Mouse (Mus musculus) neutrophil, adult 5-6 weeks (primary cell): ENCODE measurements around the gene Spata16. TPM values are rescaled to one million over a fixed set of nuclear protein-coding genes. Genes with fewer than 3 reads are reported as not detected.

ENCODE experiments used
- ATAC-seq: fragments of 151-379, 151-347 bp; 2 replicates; pipeline ENCODE4 v1.8.0; 2017; ENCODE audit warnings: mild to moderate bottlenecking, moderate TSS enrichment; ENCODE audit not compliant: insufficient number of reproducible peaks, poor library complexity, low FRiP score, severe bottlenecking; ENCODE audit errors: extremely low read depth
- total RNA-seq: library from RNA; stranded (forward); fragments of 200-1000 nt; gene quantifications from 2 replicates; pipeline ENCODE4 v1.2.3, GENCODE M21; 2017

The Spata16 gene
- total RNA-seq, 1 experiment from 2014 or later: not detected

DNA sequence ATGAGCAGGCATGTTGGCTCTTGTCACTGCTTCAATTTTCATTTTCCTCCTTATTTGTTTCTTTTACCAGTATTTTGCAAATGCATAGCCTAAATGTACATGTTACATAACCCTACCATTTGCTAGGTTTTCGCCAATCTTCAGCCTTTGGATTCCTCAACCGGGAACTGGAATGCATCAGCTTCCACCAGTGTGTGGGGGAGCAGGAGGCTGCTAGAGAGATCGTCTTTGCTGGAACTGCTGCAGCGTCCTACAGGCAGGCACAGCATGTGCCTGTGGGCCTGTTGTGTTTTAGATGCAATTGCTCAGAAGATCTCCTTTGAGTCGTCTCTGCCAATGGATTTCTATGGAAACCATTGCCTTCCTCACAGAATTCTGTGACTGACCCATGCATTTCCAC, 182.0 kb downstream of the Spata16 start:
- no peak for ATAC-seq

DNA sequence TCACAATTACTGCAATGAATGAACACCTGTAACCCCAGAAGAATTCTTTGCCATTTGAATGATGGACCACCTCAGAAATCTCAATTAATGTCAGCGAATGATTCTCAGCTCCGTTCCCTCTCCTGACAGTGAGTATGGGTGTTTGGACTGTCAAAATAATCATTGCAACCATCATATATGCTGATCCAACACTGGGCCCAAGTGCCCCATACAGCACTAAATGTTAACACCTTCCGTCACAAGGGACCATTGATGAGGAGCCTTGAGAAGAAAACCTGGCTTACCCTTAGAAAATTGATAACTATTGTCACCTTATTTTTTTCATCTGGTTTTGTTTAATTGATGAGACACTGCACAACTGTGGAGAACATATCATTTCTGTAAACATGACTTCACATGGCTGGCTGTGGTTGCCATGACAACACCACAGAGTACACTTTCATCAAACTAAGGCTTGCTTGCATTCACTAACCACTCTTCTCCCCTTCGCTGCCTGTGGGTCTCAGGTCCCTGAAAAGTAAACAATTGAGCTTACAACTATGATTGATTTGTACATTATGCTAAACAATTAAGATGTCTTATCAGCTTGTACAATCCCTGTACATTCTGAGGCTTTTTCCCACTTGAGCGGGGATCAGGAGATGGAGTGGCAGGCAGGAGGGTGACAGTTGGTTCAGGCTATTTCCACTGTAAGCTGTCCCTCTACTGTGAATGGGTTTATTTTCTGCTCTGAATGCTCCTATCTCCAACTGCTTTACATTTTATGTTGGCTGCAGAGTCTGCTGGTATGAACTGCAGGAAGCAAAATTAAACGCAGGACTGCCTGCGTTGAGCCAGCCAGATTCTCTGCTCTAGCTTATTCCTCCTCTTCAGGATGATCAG, 189.8 kb downstream of the Spata16 start:
- ATAC-seq: no peak

DNA sequence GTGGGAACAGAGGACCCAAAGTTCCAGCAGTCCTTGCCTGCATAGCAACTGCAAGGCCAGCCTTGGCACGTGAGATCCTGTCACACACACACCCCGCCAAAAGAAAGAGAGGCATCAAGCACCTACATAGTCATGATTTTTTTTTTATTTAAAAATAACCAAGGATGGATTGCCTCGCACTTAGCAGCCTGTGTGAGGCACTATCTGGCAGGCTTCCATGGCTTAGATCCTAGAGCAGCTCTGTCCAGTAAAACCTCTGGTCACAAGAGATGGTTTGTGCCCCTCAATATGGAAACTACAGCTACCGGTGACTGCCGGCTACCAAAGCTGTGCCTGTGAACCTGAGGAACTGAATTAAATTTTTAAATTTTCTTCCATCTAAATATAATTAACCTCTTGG, 195.5 kb downstream of the Spata16 start:
- ATAC-seq: no peak

DNA sequence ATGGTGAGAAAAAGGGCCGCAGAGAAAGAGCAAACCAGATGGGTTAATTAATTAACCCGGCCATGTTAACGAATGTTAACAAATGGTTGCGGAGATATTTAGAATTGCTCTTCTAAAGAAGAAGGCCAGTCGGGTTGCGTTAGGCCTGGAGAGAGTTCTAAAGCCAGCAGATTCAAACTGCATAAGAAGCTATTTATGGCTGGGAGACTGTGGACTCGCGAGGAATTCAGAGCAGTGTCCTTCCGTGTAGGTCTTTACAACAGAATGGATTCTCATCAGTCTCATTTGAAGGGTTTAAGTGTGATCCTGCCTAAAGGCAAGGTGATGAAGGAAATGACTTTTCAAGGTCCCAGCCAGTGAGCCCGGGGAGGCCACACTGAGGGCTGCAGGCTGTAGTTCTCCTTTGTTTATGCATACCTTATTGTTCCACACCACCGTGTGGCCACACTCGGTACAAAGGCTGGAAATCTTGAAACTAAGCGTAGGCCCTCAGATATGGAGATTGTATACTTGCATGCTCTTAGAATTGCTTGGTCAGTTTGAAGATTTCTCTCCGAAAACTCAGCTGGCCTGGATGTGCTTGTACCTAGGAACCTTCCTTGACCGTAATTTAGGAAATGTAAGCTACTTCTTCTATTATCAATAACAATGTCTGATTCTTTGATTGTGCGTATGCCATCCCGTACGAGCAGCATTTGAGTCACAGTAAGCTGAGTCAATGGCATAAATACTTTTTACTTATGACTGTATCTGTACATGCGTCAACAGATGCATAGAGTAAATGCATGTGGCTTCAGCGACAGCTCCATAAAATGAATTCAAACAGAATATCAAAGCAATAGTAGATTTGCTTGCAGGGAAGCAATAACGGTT, 197.0 kb downstream of the Spata16 start:
- no peak for ATAC-seq

DNA sequence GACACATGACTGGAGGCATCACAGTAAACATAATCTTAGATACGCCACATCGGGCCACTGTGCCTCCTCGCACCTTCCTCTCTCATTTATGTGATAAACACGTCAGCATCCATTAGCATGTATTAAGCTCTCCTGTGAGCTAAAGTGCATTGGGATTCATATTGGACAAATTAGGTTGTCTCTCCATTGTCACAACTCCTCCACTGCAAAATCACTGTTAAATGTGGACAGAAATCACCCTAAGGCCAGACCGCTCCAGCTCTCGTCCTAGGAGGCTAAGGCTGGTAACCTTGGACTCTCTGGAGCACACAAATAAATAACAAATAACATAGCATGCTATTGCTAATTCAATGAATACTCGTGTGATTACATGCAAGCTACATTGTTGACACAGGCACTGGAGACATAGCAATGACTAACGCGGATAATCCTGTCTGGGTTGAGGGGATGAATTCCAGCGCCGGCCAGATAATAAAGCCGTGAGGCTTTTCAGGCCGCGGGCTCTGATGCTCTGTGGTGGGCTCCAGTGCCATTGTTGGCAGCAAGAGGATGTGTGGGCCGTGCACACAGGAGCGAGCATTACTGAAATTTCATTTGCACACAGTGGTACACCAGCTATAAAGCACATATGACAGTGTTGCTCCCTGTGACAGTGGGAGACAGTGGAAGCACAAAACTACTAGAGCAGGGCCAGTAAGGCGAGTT, 197.8 kb downstream of the Spata16 start:
- ATAC-seq: no peak

DNA sequence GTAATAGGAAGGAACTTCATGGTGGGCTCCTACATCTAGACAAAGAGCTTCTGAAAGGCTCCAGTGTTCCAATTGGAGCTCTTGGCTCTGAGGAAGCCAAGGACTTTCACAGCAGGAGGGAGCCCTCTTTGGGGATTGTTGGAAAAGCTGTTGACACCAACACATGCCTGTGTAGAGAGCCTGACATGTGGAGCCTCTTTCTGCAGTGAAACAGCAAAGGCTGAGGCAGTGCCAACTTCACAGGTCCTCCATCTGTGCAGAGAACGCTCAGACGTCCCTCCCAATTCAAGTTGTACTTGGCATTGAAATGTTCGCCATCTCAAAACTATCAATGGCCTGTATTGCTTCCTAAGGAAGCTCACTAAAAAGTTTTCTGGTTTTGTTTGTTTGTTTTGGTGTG, 207.6 kb downstream of the Spata16 start:
- no peak for ATAC-seq

DNA sequence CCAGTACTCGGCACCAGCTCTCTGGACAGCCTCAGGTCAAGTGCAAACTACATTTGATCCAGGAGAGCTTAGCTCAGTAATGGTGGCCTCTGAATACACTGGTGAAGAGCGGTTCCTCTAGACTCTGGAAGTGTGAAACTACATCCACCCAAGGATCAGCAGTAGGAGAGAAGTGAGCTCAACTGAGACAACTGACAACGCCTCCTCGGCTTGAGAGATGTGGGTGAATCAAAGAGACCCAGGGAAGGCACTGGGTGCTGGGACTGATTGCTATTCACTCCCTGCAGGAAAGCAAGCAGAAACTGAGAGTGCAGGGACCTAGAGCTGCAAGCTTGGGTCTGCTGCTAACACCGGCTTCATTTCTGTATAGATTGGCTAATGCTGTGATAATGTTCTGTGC, 210.5 kb downstream of the Spata16 start:
- no peak for ATAC-seq

DNA sequence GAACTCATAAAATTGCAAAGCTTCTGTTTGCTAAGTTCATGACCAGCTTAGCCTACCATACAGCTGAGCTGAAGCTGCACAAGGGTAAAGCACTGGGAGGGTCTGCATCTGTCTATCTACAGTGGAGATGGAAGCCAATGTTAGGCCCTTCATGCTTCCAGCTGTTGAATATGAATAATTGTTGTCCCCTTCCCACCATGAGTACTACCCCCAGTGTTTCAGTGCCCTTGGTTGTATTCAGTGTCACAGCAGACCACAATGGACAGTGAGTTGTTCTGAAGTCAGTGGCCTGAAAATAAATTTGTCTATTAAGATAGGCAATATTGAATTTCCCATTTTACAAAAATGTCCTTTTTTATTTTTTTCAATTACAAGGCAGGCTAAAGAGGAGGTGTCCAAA, 212.8 kb downstream of the Spata16 start:
- ATAC-seq: no peak

DNA sequence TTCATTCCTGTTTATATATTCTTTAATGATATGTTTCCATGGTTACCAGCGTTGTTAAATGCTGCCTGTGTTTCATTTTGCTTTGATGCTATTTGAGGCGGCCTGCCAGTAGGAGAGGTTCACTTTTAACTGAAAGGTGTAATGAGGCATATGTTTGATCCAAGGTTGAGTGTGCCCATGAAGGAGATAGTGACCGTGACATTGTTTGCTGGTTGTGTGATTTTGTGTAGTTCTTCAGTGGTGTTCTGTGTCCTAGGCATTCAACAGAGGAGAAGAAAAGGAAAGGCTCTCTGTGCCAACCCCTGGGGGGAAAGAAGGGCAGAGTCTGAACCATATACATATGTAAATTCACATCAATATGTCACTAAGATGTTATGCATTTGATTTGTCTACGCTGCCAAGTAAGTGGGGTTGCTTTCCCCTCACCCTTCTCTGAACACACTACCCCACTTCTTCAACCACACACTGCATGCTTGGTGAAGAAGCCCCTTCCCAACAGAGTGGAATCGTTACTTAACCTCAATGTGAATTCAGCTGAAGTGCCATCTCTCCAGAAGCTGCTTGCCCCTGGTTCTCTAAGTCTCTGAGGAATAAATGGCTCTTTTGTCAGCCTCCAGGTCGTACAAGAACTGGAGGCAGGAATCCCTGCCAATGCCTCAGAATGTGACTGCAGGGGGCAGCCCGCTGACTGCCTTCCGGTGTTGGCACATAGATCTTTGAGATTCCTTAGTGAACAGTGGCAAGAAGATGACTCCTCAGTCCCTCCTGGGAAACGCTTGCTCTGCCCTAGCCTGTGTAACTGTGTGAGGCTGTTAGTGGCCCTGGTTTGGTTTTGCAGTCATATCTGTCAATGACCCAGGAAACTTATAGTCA, 213.5 kb downstream of the Spata16 start:
- no peak for ATAC-seq

DNA sequence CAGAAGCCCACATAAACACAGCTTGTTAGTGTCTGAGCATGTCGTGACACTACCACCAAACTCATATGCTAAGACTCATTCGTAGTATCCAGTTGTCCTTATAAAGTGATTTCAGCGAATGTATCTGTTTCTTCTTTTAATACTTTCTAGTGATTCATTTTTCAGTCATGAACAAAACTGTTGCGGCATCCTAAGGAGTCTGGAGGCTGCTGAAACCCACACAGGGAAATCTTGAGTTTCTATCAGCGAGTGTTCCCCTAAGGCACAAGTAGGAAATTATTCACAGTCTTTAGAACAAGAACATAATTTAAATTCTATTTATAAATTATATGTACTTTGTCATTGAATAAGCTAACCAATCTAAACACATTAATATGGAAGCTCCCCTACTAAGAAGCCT, 216.1 kb downstream of the Spata16 start:
- ATAC-seq: no peak

DNA sequence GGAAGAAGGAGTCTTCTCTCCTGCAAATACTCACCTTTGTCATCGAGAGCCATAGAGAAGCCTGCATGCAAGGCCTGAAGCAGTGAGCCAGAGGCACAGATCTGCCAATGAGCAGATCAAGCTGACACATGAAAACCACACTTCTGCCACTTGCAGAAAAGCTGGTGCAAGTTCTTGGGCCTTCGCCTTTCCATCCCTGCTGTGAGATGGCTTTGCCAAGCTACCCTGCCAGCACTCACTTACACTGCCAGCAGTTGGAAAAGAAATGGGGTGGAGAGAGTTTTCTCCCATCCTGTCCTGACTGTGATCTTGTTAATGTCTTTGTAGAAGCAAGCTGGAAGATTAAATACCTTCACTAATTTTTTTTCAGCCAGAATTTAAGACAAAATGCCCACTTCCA, 237.3 kb downstream of the Spata16 start:
- ATAC-seq: no peak

DNA sequence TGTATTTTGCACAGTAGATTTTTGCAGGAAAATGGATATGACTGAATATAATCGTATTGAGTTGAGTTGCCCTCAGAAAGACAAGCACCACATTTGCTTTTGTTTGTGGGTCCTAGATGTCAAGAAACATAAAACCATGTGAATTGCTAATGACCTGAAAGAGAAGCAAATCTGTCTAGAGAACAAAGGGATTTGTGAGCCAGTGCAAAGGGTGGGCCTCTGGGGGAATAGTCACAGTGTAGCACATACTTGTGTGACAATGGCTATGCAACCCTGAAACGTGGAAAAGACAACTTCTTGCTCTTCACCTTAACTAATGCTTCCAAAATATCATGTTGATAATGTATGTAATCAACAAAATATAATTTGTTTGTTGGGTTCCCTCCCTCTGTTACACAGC, 239.9 kb downstream of the Spata16 start:
- no peak for ATAC-seq

DNA sequence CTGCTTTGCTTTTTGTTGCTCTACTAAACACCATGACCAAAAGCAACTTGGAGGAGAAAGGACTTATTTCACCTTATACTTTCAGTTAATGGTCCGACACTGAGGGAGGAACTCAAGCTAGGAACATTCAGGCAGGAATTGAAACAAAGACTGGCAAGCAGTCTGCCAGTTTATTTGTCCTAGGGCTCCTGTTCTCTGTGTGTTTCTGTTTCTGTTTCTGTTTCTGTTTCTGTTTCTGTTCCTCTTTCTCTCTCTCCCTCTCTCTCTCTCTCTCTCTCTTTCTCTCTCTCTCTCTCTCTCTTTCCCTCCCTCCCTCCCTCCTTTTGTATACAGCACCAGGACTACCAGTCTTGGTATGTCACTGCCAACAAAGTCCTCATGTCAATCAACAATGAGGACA, 279.2 kb downstream of the Spata16 start:
- ATAC-seq: no peak

DNA sequence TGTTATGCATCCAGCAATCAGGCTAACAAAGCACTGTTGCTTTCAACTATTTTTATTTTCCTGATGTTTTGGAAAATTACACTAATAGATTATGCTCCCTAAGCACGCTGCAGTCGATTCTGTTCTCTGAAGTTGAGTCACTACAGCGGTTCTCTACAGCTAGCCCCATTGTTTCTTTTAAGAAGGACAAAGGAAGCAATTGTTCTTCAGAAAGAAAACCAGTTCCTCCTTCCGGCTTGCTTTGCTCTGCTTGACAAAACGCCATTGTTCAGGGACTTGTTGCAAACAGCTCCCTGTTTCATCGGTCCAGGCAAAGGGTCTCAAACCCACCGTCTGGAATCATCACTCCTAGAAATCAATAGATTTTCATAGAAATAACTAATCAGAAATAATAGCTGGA, 283.6 kb downstream of the Spata16 start:
- ATAC-seq: no peak

DNA sequence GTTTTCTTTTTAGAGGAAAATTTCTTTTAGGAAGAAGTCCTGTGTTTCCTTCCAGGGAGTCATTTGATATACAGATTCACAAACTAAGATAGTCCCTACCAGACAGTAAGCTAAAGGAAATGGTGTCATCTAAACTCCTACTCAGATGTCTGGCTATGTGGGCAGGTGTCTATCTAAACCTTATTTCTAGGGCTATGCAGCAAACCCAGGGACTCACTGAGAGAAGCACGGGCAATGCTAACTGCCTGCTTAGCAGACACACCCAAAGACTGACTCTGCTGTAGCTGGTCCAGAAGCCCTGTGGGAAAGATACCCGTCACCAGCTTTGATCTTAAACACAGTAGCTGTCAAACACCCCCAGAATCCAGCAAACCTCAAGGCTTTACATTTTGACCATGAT, 284.2 kb downstream of the Spata16 start:
- no peak for ATAC-seq

DNA sequence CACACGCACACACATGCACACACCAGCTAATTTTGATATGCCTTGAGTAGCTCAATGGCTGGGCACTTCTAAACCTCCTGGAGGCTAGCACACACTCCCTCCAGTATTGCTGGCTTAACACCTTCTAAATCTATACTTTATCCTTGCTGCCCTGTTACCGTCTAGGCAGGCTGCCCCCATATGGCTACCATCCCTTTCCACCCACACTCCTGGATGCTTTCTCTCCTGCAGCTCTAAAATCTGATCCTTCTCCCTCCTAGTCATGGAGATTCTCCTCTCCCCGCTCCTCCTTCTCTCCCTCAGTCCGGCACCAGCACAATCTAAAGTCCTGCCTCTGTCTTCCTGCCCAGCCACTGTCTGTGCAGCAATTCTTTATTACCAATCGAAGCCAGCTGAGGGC, 286.0 kb downstream of the Spata16 start:
- ATAC-seq: no peak

DNA sequence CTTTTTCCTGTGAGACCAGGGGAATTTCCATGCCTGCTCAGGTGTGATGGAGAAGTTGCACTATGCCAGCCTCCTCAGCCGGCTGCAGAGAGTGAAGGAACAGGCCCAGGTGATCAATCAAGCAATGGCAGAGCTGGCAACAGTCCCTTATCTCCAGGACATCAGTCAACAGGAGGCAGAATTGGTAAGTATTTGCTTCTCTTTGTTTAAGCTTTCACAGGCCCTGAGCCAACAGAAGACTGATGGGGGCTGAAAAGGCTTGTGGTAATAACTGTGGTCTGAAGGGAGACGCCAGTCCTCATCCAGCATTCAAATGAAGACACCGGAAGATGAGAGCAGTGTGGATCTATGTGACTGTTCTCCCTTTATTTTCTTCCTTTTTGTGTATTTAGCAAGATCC, 286.8 kb downstream of the Spata16 start:
- no peak for ATAC-seq

DNA sequence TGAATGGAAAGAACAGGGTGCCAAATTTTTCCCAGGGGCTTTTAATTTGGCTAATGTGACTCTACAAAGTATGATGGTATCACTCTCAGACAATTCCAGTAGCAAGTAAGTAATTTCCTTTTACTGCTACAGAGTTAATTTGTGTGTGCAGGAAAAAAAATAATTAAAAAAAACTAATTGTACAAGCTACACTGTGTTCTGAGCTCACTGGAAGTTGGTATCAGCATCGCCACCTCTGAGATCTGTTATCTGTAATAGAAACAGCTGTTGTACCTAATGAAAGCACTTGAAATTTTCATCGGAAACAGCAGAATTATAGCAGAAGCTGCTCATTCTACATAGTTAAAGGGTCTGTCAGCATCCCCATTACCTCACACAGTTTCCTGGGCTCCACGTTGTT, 295.7 kb downstream of the Spata16 start:
- no peak for ATAC-seq
